Mouse (Mus musculus) bone marrow macrophage, adult 2 months (primary cell): ENCODE measurements around the gene Duox2. TPM values are rescaled to one million over a fixed set of nuclear protein-coding genes. Genes with fewer than 3 reads are reported as not detected.
A peak's percentile ranks its signal among the peaks of the same experiment; 100 is the strongest.

Experiments used
- H3K27ac ChIP-seq: 2 replicates; pipeline ENCODE4 v1.5.1; 2012; ENCODE audit warnings: low read depth, low read length; ENCODE audit not compliant: insufficient read depth
- H3K4me1 ChIP-seq: 2 replicates; pipeline ENCODE4 v1.6.1; 2012; ENCODE audit warnings: low read length; ENCODE audit not compliant: control insufficient read depth, insufficient read depth
- H3K4me3 ChIP-seq: 2 replicates; pipeline ENCODE4 v1.5.1; 2012; ENCODE audit warnings: mild to moderate bottlenecking, low read length, moderate library complexity; ENCODE audit not compliant: insufficient read depth
- CTCF ChIP-seq: IDR thresholded peaks from 2 replicates; pipeline ENCODE4 v1.5.1; 2012; ENCODE audit warnings: low read depth, mild to moderate bottlenecking, low read length, moderate library complexity
- POLR2A ChIP-seq: IDR thresholded peaks from 2 replicates; pipeline ENCODE4 v1.6.1; 2012; ENCODE audit warnings: mild to moderate bottlenecking, low read depth, low read length, borderline replicate concordance
- polyA plus RNA-seq: library from polyadenylated mRNA; stranded (reverse); fragments of >200 nt; gene quantifications from 2 replicates; pipeline ENCODE4 v1.2.4, GENCODE M21; 2012; ENCODE audit not compliant: missing spikeins, insufficient read depth, insufficient read length

Gene Duox2
- polyA plus RNA-seq, 1 experiment, result not detected

GRCm38 (mm10) chr2:122241226-122241625, 57.0 kb downstream of the Duox2 start:
- Histone ChIP-seq H3K4me1 (peaks cover 27% of the 10 kb centered on the region), H3K4me3 (no peak overlapping the region), H3K27ac (no peak overlapping the region)
- TF ChIP-seq CTCF, result no peak
- no peak for TF ChIP-seq POLR2A

- no peak overlapping the region for H3K4me3 ChIP-seq
- TF ChIP-seq CTCF, result no peak
- TF ChIP-seq POLR2A, result no peak
- H3K4me1 ChIP-seq, result peaks cover 32% of the 10 kb centered on the region
- no peak overlapping the region for H3K27ac ChIP-seq
Measured at GRCm38 (mm10) chr2:122240735-122241134, 57.5 kb downstream of the Duox2 start.

GRCm38 (mm10) chr2:122237891-122238470, 60.3 kb downstream of the Duox2 start:
- Histone ChIP-seq H3K4me1 (peaks cover 34% of the 10 kb centered on the region), H3K4me3 (no peak overlapping the region), H3K27ac (no peak overlapping the region)

GRCm38 (mm10) chr2:122236321-122236720, 61.9 kb downstream of the Duox2 start:
- Histone ChIP-seq H3K4me3 (no peak overlapping the region), H3K27ac (no peak overlapping the region), H3K4me1 (peaks cover 33% of the 10 kb centered on the region)
- TF ChIP-seq CTCF, result no peak
- no peak for TF ChIP-seq POLR2A

More at GRCm38 (mm10) chr2:122237891-122238470, 60.3 kb downstream of the Duox2 start:
- TF ChIP-seq CTCF, result no peak
- TF ChIP-seq POLR2A, result no peak

GRCm38 (mm10) chr2:122235425-122235824, 62.8 kb downstream of the Duox2 start:
- Histone ChIP-seq H3K4me3 (peak overlapping the region; percentile 84), H3K4me1 (peaks cover 25% of the 10 kb centered on the region), H3K27ac (no peak overlapping the region)
- TF ChIP-seq CTCF (no peak), POLR2A (no peak)

- H3K27ac ChIP-seq, result peak within 1 kb of the TSS; percentile 53
- H3K4me3 ChIP-seq, result peak within 1 kb of the TSS; percentile 84
- TF ChIP-seq CTCF, result no peak
- TF ChIP-seq POLR2A, result no peak
- H3K4me1 ChIP-seq, result peaks cover 25% of the 10 kb centered on the region
Measured at GRCm38 (mm10) chr2:122234611-122235288, 63.5 kb downstream of the Duox2 start, which contains the start of gene Sord. Gene Sord (plus strand): TSS chr2:122234749.

GRCm38 (mm10) chr2:122233759-122234557, 64.3 kb downstream of the Duox2 start:
- peaks cover 21% of the 10 kb centered on the region for H3K4me1 ChIP-seq
- H3K27ac ChIP-seq, result peak overlapping the region; percentile 46
- peak overlapping the region; percentile 84 for H3K4me3 ChIP-seq
- no peak for TF ChIP-seq POLR2A
- no peak for TF ChIP-seq CTCF

- no peak overlapping the region for H3K4me3 ChIP-seq
- no peak overlapping the region for H3K27ac ChIP-seq
- TF ChIP-seq POLR2A (no peak), CTCF (no peak)
- peaks cover 21% of the 10 kb centered on the region for H3K4me1 ChIP-seq
Measured at GRCm38 (mm10) chr2:122233341-122233740, 64.9 kb downstream of the Duox2 start.

GRCm38 (mm10) chr2:122231616-122232015, 66.6 kb downstream of the Duox2 start:
- no peak overlapping the region for H3K4me3 ChIP-seq
- no peak overlapping the region for H3K27ac ChIP-seq
- no peak for TF ChIP-seq CTCF
- no peak for TF ChIP-seq POLR2A
- H3K4me1 ChIP-seq, result peaks cover 14% of the 10 kb centered on the region
